8 mouse cellular contexts compared by ENCODE assay signal in genomic region chr7:28452361-28453005, GRCm38 (mm10). TPM values are rescaled to one million over a fixed set of nuclear protein-coding genes. Genes with fewer than 3 reads are reported as not detected.
A peak's percentile ranks its signal among the peaks of the same experiment; 100 is the strongest.
DNase-seq lines count a peak whose midpoint lies in the region; ATAC-seq and TF ChIP-seq lines count a peak whose summit lies in the region.
"Had no signal": no experiment of that assay in that cellular context is flagged by ENCODE, and none has a peak within 500 bp of the region (broad histone marks: within the 10 kb centered on the region; RNA-seq: fewer than 3 reads in every experiment).

No protein-coding gene starts in this region.

- WGBS in embryonic facial prominence, embryonic 13.5 days = 3% methylated on average over 22 of the region's 24 CpGs
- under 1% methylated on average over 21 of the region's 24 CpGs for WGBS in hindbrain, embryonic 14.5 days
- WGBS in midbrain, postnatal 0 days = 1% methylated on average over 22 of the region's 24 CpGs

- no peaks in the 10 kb centered on the region for H3K27me3 ChIP-seq in embryonic facial prominence, embryonic 13.5 days
- no peaks in the 10 kb centered on the region for H3K27me3 ChIP-seq in hindbrain, embryonic 14.5 days (ENCODE audit: control insufficient read depth, insufficient read depth, low read length)
- H3K27me3 ChIP-seq in midbrain, postnatal 0 days (ENCODE audit: insufficient read depth, low read length) = no peaks in the 10 kb centered on the region

- H3K4me2 ChIP-seq in embryonic facial prominence, embryonic 13.5 days = peak overlapping the region; percentile 92
- peak overlapping the region; percentile 62 for H3K4me2 ChIP-seq in hindbrain, embryonic 14.5 days (replicated peaks)
- peak overlapping the region; percentile 76 for H3K4me2 ChIP-seq in midbrain, postnatal 0 days (ENCODE audit: low read depth, low read length, poor library complexity, severe bottlenecking)

- peaks cover 8% of the 10 kb centered on the region for H3K4me1 ChIP-seq in embryonic facial prominence, embryonic 13.5 days
- H3K4me1 ChIP-seq in hindbrain, embryonic 14.5 days (replicated peaks; ENCODE audit: control insufficient read depth, insufficient read depth, low read length) = peaks cover 15% of the 10 kb centered on the region
- no peaks in the 10 kb centered on the region; the same call in 1 of the 2 replicates for H3K4me1 ChIP-seq in midbrain, postnatal 0 days (ENCODE audit: insufficient read depth, low read length)

- intact Hi-C loops in left cerebral cortex, postnatal 4 days (cut with DNase I) = no loop called here
- intact Hi-C loops in left cerebral cortex, postnatal 25 days (cut with DNase I) = no loop called here
- intact Hi-C loops in gastrocnemius, postnatal 14 days (cut with DNase I; ENCODE audit: low total_unique reads) = no loop called here

- peak; percentile 63 for DNase-seq in left cerebral cortex, postnatal 4 days
- no peak for DNase-seq in left cerebral cortex, postnatal 25 days (ENCODE audit: low spot score in 2 of 2)
- no peak for DNase-seq in hindbrain, embryonic 14.5 days (ENCODE audit: low spot score)
- DNase-seq in midbrain, postnatal 0 days (ENCODE audit: low spot score) = peak; percentile 26
- no peak for DNase-seq in gastrocnemius, postnatal 14 days
- DNase-seq in c-Kit-positive CD71-positive TER-119-positive erythroid progenitor cells, embryonic 14.5 days (ENCODE audit: low spot score) = no peak

- H3K36me3 ChIP-seq in embryonic facial prominence, embryonic 13.5 days = peaks cover 29% of the 10 kb centered on the region
- peaks cover 25% of the 10 kb centered on the region for H3K36me3 ChIP-seq in hindbrain, embryonic 14.5 days (replicated peaks; ENCODE audit: control insufficient read depth, insufficient read depth)
- peaks cover 15% of the 10 kb centered on the region for H3K36me3 ChIP-seq in midbrain, postnatal 0 days (ENCODE audit: insufficient read depth, low read length)

- no peak for TF ChIP-seq CTCF in midbrain, postnatal 0 days (IDR thresholded peaks at IDR 0.05)

- peak overlapping the region; percentile 91 for H3K9ac ChIP-seq in embryonic facial prominence, embryonic 13.5 days
- peak overlapping the region; percentile 93 for H3K9ac ChIP-seq in hindbrain, embryonic 14.5 days
- peak overlapping the region; percentile 76 for H3K9ac ChIP-seq in midbrain, postnatal 0 days (replicated peaks; ENCODE audit: low read length, poor library complexity, severe bottlenecking)

- H3K27ac ChIP-seq in embryonic facial prominence, embryonic 13.5 days = no peak overlapping the region
- peak overlapping the region; percentile 81 for H3K27ac ChIP-seq in hindbrain, embryonic 14.5 days
- peak overlapping the region; percentile 67 for H3K27ac ChIP-seq in midbrain, postnatal 0 days (ENCODE audit: low read depth, low read length)

- H3K4me3 ChIP-seq in embryonic facial prominence, embryonic 13.5 days = peak overlapping the region; percentile 85
- H3K4me3 ChIP-seq in hindbrain, embryonic 14.5 days (replicated peaks; ENCODE audit: low read length) = peak overlapping the region; percentile 90
- H3K4me3 ChIP-seq in midbrain, postnatal 0 days (ENCODE audit: low read depth, low read length) = peak overlapping the region; percentile 82

- no peaks in the 10 kb centered on the region for H3K9me3 ChIP-seq in embryonic facial prominence, embryonic 13.5 days
- H3K9me3 ChIP-seq in hindbrain, embryonic 14.5 days (ENCODE audit: control insufficient read depth, low read length) = no peaks in the 10 kb centered on the region
- no peaks in the 10 kb centered on the region for H3K9me3 ChIP-seq in midbrain, postnatal 0 days (ENCODE audit: low read length)

- no peak for ATAC-seq in embryonic facial prominence, embryonic 13.5 days (ENCODE audit: insufficient number of reproducible peaks, insufficient read depth, low FRiP score, low TSS enrichment, low read depth)
- ATAC-seq in hindbrain, embryonic 14.5 days (ENCODE audit: low FRiP score) = peak; percentile 68
- peak; percentile 65 for ATAC-seq in midbrain, postnatal 0 days (ENCODE audit: low FRiP score)

RNA-seq across cellular contexts. Expression of gene Lrfn1, which starts 0.7 kb away (rescaled TPM):
- total RNA-seq in left cerebral cortex, postnatal 4 days (2021) = 100 to 1,000 TPM; 125 TPM
- 10 to 100 TPM; 81.6 to 91.4 TPM for total RNA-seq in left cerebral cortex, postnatal 25 days (2021)
- polyA plus RNA-seq in embryonic facial prominence, embryonic 13.5 days (2015; fragmentation: Nextera tagmentation; extraction: Ambion mirVana) = 5.3 and 7.6 TPM in 2 replicates
- polyA plus RNA-seq in hindbrain, embryonic 14.5 days (2014; fragmentation: Nextera tagmentation; extraction: Ambion mirVana) = 25.5 and 28.7 TPM in 2 replicates
- 132 and 137 TPM in 2 replicates for total RNA-seq in midbrain, postnatal 0 days (2014; rRNA removed)
- 18.4 and 20.6 TPM in 2 replicates for polyA plus RNA-seq in midbrain, postnatal 0 days (2015; fragmentation: Nextera tagmentation; extraction: Ambion mirVana)
- total RNA-seq in gastrocnemius, postnatal 14 days (2021) = 1 to 10 TPM; 1.2 to 1.4 TPM

RNA-seq across cellular contexts. Expression of gene Gmfg, which starts 15.2 kb away (rescaled TPM):
- 1 to 10 TPM; 2.5 to 3.3 TPM for total RNA-seq in left cerebral cortex, postnatal 4 days (2021)
- total RNA-seq in left cerebral cortex, postnatal 25 days (2021) = 1 to 10 TPM; 1.8 to 3.1 TPM
- polyA plus RNA-seq in embryonic facial prominence, embryonic 13.5 days (2015; fragmentation: Nextera tagmentation; extraction: Ambion mirVana) = 9.9 and 13.4 TPM in 2 replicates
- 4.7 and 6.6 TPM in 2 replicates for polyA plus RNA-seq in hindbrain, embryonic 14.5 days (2014; fragmentation: Nextera tagmentation; extraction: Ambion mirVana)
- total RNA-seq in midbrain, postnatal 0 days (2014; rRNA removed) = 4.3 TPM in 1 of 2 replicates, not detected in the other
- 3.4 and 4.0 TPM in 2 replicates for polyA plus RNA-seq in midbrain, postnatal 0 days (2015; fragmentation: Nextera tagmentation; extraction: Ambion mirVana)
- total RNA-seq in gastrocnemius, postnatal 14 days (2021) = 1 to 10 TPM; 5.3 to 5.9 TPM

RNA-seq across cellular contexts. Expression of gene Ifnl2, which starts 57.8 kb away (rescaled TPM):
- not detected for total RNA-seq in left cerebral cortex, postnatal 4 days (2021)
- total RNA-seq in left cerebral cortex, postnatal 25 days (2021) = not detected
- polyA plus RNA-seq in embryonic facial prominence, embryonic 13.5 days (2015; fragmentation: Nextera tagmentation; extraction: Ambion mirVana) = not detected in 2 replicates
- polyA plus RNA-seq in hindbrain, embryonic 14.5 days (2014; fragmentation: Nextera tagmentation; extraction: Ambion mirVana) = not detected in 2 replicates
- total RNA-seq in midbrain, postnatal 0 days (2014; rRNA removed) = not detected in 2 replicates
- polyA plus RNA-seq in midbrain, postnatal 0 days (2015; fragmentation: Nextera tagmentation; extraction: Ambion mirVana) = not detected in 2 replicates
- total RNA-seq in gastrocnemius, postnatal 14 days (2021) = not detected
- total RNA-seq: neutrophil, adult 5-6 weeks had no signal

RNA-seq across cellular contexts. Expression of gene Paf1, which starts 59.7 kb away (rescaled TPM):
- total RNA-seq in left cerebral cortex, postnatal 4 days (2021) = 10 to 100 TPM; 77.7 to 86.8 TPM
- total RNA-seq in left cerebral cortex, postnatal 25 days (2021) = 10 to 100 TPM; 62.4 to 64.0 TPM
- polyA plus RNA-seq in embryonic facial prominence, embryonic 13.5 days (2015; fragmentation: Nextera tagmentation; extraction: Ambion mirVana) = 80.5 and 89.6 TPM in 2 replicates
- polyA plus RNA-seq in hindbrain, embryonic 14.5 days (2014; fragmentation: Nextera tagmentation; extraction: Ambion mirVana) = 73.9 and 74.3 TPM in 2 replicates
- total RNA-seq in midbrain, postnatal 0 days (2014; rRNA removed) = 80.3 and 84.2 TPM in 2 replicates
- polyA plus RNA-seq in midbrain, postnatal 0 days (2015; fragmentation: Nextera tagmentation; extraction: Ambion mirVana) = 89.3 and 90.0 TPM in 2 replicates
- 10 to 100 TPM; 32.9 to 34.8 TPM for total RNA-seq in gastrocnemius, postnatal 14 days (2021)

RNA-seq across cellular contexts. Expression of gene Med29, which starts 60.0 kb away (rescaled TPM):
- total RNA-seq in left cerebral cortex, postnatal 4 days (2021) = 10 to 100 TPM; 18.6 to 19.7 TPM
- 10 to 100 TPM; 19.0 to 22.2 TPM for total RNA-seq in left cerebral cortex, postnatal 25 days (2021)
- polyA plus RNA-seq in embryonic facial prominence, embryonic 13.5 days (2015; fragmentation: Nextera tagmentation; extraction: Ambion mirVana) = 40.5 and 53.5 TPM in 2 replicates
- polyA plus RNA-seq in hindbrain, embryonic 14.5 days (2014; fragmentation: Nextera tagmentation; extraction: Ambion mirVana) = 39.2 and 44.5 TPM in 2 replicates
- 30.7 and 37.9 TPM in 2 replicates for total RNA-seq in midbrain, postnatal 0 days (2014; rRNA removed)
- polyA plus RNA-seq in midbrain, postnatal 0 days (2015; fragmentation: Nextera tagmentation; extraction: Ambion mirVana) = 41.6 and 43.2 TPM in 2 replicates
- total RNA-seq in gastrocnemius, postnatal 14 days (2021) = 10 to 100 TPM; 20.7 to 20.9 TPM

Comparison
In these comparisons a context has a peak if more than half of its experiments do, and no peak if none do; other contexts are left out.
1. DNase-seq: peak in left cerebral cortex, postnatal 4 days (single experiment) and midbrain, postnatal 0 days (single experiment); none in left cerebral cortex, postnatal 25 days (0 of 2), hindbrain, embryonic 14.5 days (single experiment), gastrocnemius, postnatal 14 days (single experiment) and c-Kit-positive CD71-positive TER-119-positive erythroid progenitor cells, embryonic 14.5 days (single experiment).
2. RNA of gene Lrfn1, which starts 0.7 kb away (total RNA-seq): 132 to 137 TPM in midbrain, postnatal 0 days, 125 TPM in left cerebral cortex, postnatal 4 days and 81.6 to 91.4 TPM in left cerebral cortex, postnatal 25 days; 1.2 to 1.4 TPM in gastrocnemius, postnatal 14 days; every median in the first group is over 10 times any median in the second.
3. Peak in every context shown above with its lines, with median percentiles within 50 percentile points of each other: H3K4me2 ChIP-seq, H3K4me3 ChIP-seq and H3K9ac ChIP-seq.